Mouse (Mus musculus): ENCODE data around the gene Rbp2. TPM values are rescaled to one million over a fixed set of nuclear protein-coding genes. Genes with fewer than 3 reads are reported as not detected.

Gene Rbp2
- polyA plus RNA-seq, 1 experiment = not detected

DNA sequence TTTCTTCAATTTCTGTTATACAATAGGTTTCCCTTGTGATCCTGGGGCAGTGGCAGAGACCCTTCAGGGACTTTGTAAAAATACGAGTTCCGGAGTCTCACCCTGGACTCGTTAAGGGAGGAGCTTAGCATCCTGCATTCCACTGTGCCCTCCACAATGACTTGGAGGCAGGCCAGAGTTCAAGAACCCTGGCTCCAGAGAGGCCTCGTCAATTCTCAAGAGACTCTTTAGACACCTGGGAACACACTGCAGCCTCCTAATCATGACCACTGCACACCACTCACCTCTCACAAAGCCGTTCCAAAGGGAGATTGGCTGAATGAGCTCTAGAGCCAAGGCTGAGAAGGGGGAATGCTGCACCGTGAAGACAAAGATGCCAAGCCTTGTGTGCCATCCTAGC, 1.4 kb downstream of the Rbp2 start:
- no peaks in the 10 kb centered on the region for H3K4me1 ChIP-seq (ENCODE audit: control insufficient read depth, insufficient read depth, low read length)
- TF ChIP-seq POLR2A (IDR thresholded peaks at IDR 0.05; ENCODE audit: borderline replicate concordance, low read depth, low read length) (no peak), CTCF (IDR thresholded peaks at IDR 0.05; ENCODE audit: low read depth, low read length) (no peak)
- no peak overlapping the region for H3K4me3 ChIP-seq (ENCODE audit: insufficient read depth, low read length)
- no peak overlapping the region for H3K27ac ChIP-seq (ENCODE audit: insufficient read depth, low read depth, low read length)

DNA sequence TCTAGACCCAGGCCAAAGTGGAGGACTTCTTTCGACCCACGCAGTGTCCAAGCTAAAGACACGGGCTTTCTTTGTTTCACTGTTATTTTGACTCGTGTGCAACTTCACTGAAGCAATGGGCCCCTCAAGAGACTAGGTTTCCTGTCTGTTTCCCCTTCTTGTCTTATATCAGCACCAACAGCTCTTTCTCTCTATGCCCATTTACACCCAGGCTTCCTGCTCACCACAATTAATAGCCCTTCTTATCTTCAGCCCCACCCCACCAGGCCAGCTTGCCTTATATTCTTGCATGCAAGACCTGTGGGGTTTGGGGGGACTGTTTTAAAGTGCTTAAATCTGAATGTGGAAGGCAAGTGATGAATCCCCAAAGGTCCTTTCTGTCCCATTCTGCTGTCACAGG, 3.6 kb downstream of the Rbp2 start:
- Histone ChIP-seq H3K4me3 (ENCODE audit: insufficient read depth, low read length) (no peak overlapping the region), H3K4me1 (ENCODE audit: control insufficient read depth, insufficient read depth, low read length) (no peaks in the 10 kb centered on the region), H3K27ac (ENCODE audit: insufficient read depth, low read depth, low read length) (no peak overlapping the region)
- TF ChIP-seq CTCF (IDR thresholded peaks at IDR 0.05; ENCODE audit: low read depth, low read length) (no peak), POLR2A (IDR thresholded peaks at IDR 0.05; ENCODE audit: borderline replicate concordance, low read depth, low read length) (no peak)

DNA sequence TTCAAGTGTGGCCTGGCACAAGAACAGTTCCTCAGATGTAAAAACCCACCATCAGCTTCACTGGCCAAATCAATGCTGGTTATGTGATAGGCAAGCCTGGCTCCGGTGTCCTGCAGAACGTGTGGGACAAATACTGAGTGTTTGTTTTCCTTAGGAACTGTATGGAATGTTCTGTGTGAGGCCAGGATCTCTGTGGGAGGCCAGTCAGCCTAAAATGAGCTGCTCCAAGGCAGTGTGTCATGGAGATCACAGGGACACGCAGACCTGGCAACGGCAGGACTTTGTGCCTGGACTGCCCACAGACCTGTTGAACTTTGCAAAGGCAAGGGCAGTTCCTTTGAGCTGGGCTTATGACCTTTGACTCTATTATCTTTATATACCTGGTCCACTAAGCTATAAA, 4.2 kb downstream of the Rbp2 start:
- TF ChIP-seq CTCF (IDR thresholded peaks at IDR 0.05; ENCODE audit: low read depth, low read length) (no peak), POLR2A (IDR thresholded peaks at IDR 0.05; ENCODE audit: borderline replicate concordance, low read depth, low read length) (no peak)
- Histone ChIP-seq H3K4me3 (ENCODE audit: insufficient read depth, low read length) (no peak overlapping the region), H3K27ac (ENCODE audit: insufficient read depth, low read depth, low read length) (no peak overlapping the region), H3K4me1 (ENCODE audit: control insufficient read depth, insufficient read depth, low read length) (no peaks in the 10 kb centered on the region)

DNA sequence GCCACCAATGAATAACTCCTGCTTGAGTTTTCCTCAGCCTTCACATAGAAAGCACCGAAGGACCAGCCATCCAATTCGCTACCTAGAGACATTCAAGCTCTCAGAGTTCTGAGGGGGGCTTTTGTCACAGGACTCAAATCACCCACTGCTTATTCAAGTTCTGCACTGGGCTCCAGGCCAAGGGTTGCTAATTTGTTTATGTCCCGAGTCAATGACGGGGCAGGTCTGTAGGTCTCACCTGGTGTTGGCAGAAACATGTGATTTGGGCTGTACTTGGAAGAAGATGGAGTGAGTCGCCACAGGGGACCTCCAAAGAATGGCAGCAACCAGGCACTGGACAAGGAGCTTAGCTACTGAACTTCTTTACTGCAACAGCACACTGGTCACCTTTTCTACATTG, 5.2 kb downstream of the Rbp2 start:
- no peak for TF ChIP-seq CTCF (IDR thresholded peaks at IDR 0.05; ENCODE audit: low read depth, low read length)
- no peak for TF ChIP-seq POLR2A (IDR thresholded peaks at IDR 0.05; ENCODE audit: borderline replicate concordance, low read depth, low read length)
- Histone ChIP-seq H3K27ac (ENCODE audit: insufficient read depth, low read depth, low read length) (no peak overlapping the region), H3K4me3 (ENCODE audit: insufficient read depth, low read length) (no peak overlapping the region), H3K4me1 (ENCODE audit: control insufficient read depth, insufficient read depth, low read length) (no peaks in the 10 kb centered on the region)

DNA sequence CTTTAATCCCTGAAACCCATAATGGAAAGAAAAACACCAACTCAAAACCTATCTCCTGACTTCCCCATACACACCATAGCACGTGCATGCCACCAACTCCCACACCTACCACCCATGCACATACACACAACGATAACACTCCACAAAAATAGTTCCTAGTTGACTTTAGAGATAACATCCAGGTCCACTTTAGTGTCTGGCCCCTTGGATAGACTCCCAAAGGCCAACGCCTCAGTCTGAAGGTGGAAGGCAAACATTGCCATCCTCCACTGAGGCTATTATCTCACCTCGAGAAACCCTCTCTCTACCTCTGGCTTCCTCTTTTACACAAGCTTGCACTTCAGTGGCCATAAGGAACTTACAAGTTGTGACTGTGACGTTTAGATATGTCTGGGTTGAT, 6.3 kb downstream of the Rbp2 start:
- Histone ChIP-seq H3K4me3 (ENCODE audit: insufficient read depth, low read length) (no peak overlapping the region), H3K4me1 (ENCODE audit: control insufficient read depth, insufficient read depth, low read length) (no peaks in the 10 kb centered on the region), H3K27ac (ENCODE audit: insufficient read depth, low read depth, low read length) (no peak overlapping the region)
- no peak for TF ChIP-seq CTCF (IDR thresholded peaks at IDR 0.05; ENCODE audit: low read depth, low read length)
- TF ChIP-seq POLR2A (IDR thresholded peaks at IDR 0.05; ENCODE audit: borderline replicate concordance, low read depth, low read length) = no peak

DNA sequence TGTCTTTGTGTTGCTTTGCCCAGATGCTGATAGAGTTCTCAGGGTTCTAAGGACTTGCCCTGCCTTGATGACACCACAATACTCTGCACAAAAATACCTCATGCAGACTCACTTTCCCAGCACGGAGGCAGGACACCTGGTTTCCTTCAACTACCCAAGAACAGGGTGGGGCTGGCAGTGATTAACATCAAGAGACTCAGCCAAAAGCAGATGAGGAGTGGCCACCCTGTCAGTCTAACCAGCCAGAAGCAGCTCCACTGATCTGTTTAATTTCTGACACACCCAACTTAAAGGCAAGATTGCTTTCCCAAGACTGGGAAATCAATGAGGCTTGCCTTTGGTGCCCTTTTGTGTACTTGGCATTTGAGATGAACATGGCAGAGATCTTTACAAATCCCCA, 6.9 kb downstream of the Rbp2 start:
- Histone ChIP-seq H3K4me1 (ENCODE audit: control insufficient read depth, insufficient read depth, low read length) (no peaks in the 10 kb centered on the region), H3K27ac (ENCODE audit: insufficient read depth, low read depth, low read length) (no peak overlapping the region), H3K4me3 (ENCODE audit: insufficient read depth, low read length) (no peak overlapping the region)
- TF ChIP-seq POLR2A (IDR thresholded peaks at IDR 0.05; ENCODE audit: borderline replicate concordance, low read depth, low read length) = no peak
- no peak for TF ChIP-seq CTCF (IDR thresholded peaks at IDR 0.05; ENCODE audit: low read depth, low read length)

DNA sequence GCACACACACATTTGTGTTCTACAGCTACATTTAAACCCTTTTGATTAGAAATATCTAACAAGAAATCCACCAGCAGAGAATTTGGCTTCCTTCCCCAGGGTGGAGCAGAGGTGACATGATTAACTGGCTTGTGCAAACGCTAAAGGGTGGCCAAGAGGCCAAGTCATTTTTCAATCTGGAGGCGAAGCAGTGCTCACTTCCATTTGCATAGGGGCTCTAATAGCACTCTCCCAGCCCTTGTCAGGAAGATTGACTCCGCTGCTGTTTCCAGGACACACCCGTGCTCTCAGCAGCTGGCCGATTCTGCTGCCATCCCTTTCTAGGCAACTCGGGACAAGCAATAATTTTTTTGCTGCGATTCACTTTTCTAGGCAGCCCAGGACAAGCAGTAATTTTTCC, 11.2 kb downstream of the Rbp2 start:
- H3K4me1 ChIP-seq (ENCODE audit: control insufficient read depth, insufficient read depth, low read length) = no peaks in the 10 kb centered on the region
- H3K4me3 ChIP-seq (ENCODE audit: insufficient read depth, low read length) = no peak overlapping the region
- H3K27ac ChIP-seq (ENCODE audit: insufficient read depth, low read depth, low read length) = no peak overlapping the region
- TF ChIP-seq CTCF (IDR thresholded peaks at IDR 0.05; ENCODE audit: low read depth, low read length) (no peak), POLR2A (IDR thresholded peaks at IDR 0.05; ENCODE audit: borderline replicate concordance, low read depth, low read length) (no peak)

DNA sequence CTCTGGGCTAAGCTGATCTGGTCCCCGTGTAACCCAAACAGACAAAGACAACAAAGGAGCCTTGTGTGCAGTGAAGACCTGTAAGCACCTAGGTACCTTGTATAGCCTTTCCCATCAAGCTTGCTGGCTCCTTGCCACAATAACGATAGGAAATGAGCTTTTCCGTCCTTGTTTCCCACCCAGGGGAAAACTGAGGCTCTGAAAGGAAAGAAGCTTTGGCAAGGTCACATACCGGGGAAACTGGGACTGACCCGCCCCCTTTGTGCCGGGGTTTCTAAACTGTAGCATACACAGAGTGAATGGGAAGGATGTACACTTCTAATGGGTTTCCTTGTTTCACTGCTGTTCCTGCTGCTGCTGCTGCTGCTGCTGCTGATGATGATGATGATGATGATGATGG, 12.1 kb downstream of the Rbp2 start:
- H3K4me1 ChIP-seq (ENCODE audit: control insufficient read depth, insufficient read depth, low read length) = no peaks in the 10 kb centered on the region
- H3K4me3 ChIP-seq (ENCODE audit: insufficient read depth, low read length) = no peak overlapping the region

DNA sequence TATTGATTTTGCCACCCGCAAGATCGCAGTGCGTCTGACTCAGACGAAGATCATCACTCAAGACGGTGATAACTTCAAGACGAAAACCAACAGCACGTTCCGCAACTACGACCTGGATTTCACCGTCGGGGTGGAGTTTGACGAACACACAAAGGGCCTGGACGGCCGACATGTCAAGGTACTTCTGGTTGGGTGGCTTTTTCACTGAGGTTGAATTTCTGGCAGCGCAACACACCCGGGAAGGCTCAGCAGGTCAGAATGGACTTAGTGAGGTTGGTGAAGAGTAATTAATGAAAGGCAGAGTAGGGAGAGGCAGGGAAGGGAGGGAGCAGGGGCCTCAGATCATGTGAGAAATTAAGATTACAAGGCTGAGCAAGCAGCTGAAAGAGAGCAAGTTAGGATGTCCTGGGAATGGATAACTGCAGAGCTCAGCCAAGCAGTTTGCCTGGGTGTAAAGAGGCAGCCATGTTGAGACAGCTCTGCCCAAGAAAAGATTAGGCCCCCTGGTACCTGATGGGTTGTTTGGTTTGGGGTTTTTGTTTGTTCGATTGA, 12.9 kb downstream of the Rbp2 start:
- Histone ChIP-seq H3K4me3 (ENCODE audit: insufficient read depth, low read length) (no peak overlapping the region), H3K4me1 (ENCODE audit: control insufficient read depth, insufficient read depth, low read length) (no peaks in the 10 kb centered on the region), H3K27ac (ENCODE audit: insufficient read depth, low read depth, low read length) (no peak overlapping the region)
- TF ChIP-seq CTCF (IDR thresholded peaks at IDR 0.05; ENCODE audit: low read depth, low read length) (no peak), POLR2A (IDR thresholded peaks at IDR 0.05; ENCODE audit: borderline replicate concordance, low read depth, low read length) (no peak)

More for the DNA sequence above, 12.1 kb downstream of the Rbp2 start:
- TF ChIP-seq POLR2A (IDR thresholded peaks at IDR 0.05; ENCODE audit: borderline replicate concordance, low read depth, low read length) (no peak), CTCF (IDR thresholded peaks at IDR 0.05; ENCODE audit: low read depth, low read length) (no peak)
- H3K27ac ChIP-seq (ENCODE audit: insufficient read depth, low read depth, low read length) = no peak overlapping the region

DNA sequence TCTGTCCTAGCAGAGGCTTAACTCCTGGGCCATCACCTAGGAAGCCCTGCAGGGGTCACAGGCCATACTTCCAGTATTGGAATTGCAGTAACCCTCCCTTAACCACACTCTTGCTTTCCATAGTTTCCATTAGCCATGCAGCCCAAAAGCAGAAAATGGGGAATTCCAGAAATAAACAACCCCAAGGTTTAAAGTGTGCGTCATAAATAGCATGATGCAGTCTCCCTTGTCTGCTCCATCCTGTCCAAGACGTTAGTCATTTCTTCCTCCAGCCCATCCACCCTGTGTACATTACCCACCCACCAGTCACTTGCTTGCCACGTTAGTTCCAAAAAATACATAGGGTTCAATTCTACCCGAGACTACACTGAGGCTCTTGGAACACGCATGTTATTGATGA, 13.7 kb downstream of the Rbp2 start:
- Histone ChIP-seq H3K27ac (ENCODE audit: insufficient read depth, low read depth, low read length) (no peak overlapping the region), H3K4me1 (ENCODE audit: control insufficient read depth, insufficient read depth, low read length) (no peaks in the 10 kb centered on the region), H3K4me3 (ENCODE audit: insufficient read depth, low read length) (no peak overlapping the region)
- TF ChIP-seq CTCF (IDR thresholded peaks at IDR 0.05; ENCODE audit: low read depth, low read length) (no peak), POLR2A (IDR thresholded peaks at IDR 0.05; ENCODE audit: borderline replicate concordance, low read depth, low read length) (no peak)

DNA sequence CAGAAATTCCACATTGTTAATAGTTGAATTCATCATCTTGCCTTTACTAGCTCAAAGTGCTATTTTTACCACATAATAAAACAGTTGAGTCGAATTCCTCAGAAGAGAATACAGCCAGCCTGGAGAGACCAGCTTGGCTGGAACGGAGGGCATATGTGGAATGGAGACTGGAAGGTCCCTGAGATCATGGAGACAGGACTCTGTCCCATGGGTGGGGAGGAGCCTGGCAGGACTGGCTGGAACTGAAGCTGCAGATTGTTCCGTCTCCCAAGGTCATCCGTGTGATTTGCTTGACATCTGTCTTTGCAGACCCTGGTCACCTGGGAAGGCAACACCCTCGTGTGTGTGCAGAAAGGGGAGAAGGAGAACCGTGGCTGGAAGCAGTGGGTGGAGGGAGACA, 21.6 kb downstream of the Rbp2 start:
- no peaks in the 10 kb centered on the region for H3K4me1 ChIP-seq (ENCODE audit: control insufficient read depth, insufficient read depth, low read length)
- no peak for TF ChIP-seq CTCF (IDR thresholded peaks at IDR 0.05; ENCODE audit: low read depth, low read length)
- TF ChIP-seq POLR2A (IDR thresholded peaks at IDR 0.05; ENCODE audit: borderline replicate concordance, low read depth, low read length) = no peak
- H3K27ac ChIP-seq (ENCODE audit: insufficient read depth, low read depth, low read length) = no peak overlapping the region
- no peak overlapping the region for H3K4me3 ChIP-seq (ENCODE audit: insufficient read depth, low read length)
